Mouse (Mus musculus): ENCODE data around the gene Atp1a1. TPM values are rescaled to one million over a fixed set of nuclear protein-coding genes. Genes with fewer than 3 reads are reported as not detected.

The Atp1a1 gene
- polyA plus RNA-seq, 1 experiment from 2014 or later: 121 TPM

DNA sequence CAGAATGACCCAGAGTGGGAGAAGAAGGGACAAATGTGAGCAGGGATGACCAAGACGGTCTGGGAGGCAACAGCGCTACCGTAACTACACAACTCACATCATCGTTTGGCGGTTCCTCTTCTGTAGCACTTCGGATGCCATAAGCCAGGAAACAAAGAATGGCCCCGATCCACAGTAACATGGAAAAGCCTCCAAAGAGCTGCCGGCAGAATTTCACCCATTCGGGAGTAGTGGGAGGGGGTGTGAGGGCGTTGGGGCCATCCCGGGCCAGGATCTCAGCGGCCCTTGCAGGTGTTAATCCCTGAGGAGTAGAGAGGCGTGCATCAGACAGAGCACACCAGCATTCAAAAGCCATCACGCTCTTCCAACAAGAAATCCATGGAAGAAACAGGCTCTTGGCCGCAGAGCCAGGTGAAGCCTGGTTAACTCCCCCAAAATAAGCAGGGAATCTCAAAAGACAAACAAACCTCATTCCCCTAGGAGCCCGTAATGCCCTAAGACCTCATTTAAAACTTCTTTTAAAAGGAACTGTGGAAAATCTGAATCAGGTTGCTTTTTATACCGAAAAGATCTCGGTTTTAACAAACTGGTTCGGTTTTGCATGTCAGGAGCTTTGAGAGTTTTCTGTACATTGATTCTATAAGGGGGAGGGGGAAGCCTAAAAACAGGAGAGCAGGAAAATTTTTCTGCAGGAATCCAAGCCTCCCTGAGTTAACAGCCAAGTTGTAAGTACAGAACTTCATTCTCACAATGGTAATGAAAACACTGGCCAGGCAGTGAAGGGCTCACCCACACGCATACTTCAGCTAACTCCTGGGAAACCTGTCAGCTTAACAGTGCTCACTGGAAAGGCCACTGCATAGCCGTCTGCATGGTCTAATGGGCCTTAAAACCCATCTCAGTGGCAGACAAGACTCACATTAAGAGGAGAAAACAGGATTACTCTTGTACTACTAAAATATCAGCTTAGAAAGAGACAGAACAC is 11.9 kb downstream of the Atp1a1 start:
- Histone ChIP-seq H3K4me1 (replicated peaks; ENCODE audit: control insufficient read depth, insufficient read depth, low read length) (no peaks in the 10 kb centered on the region), H3K27ac (ENCODE audit: low read depth, low read length) (no peak overlapping the region), H3K36me3 (ENCODE audit: control insufficient read depth, insufficient read depth, low read length) (peaks cover 8% of the 10 kb centered on the region; the same call in 1 of the 2 replicates), H3K4me2 (ENCODE audit: low read depth, low read length, severe bottlenecking) (no peak overlapping the region), H3K9me3 (ENCODE audit: control insufficient read depth, low read length) (no peaks in the 10 kb centered on the region), H3K27me3 (ENCODE audit: control insufficient read depth, insufficient read depth, low read length) (no peaks in the 10 kb centered on the region), H3K4me3 (ENCODE audit: low read depth, low read length) (no peak overlapping the region), H3K9ac (ENCODE audit: low read length) (no peak overlapping the region)
- WGBS: 86% methylated on average over 21 of the region's 21 CpGs
- ATAC-seq (replicated peaks; ENCODE audit: low FRiP score) (no peak), DNase-seq (ENCODE audit: low spot score) (no peak)

DNA sequence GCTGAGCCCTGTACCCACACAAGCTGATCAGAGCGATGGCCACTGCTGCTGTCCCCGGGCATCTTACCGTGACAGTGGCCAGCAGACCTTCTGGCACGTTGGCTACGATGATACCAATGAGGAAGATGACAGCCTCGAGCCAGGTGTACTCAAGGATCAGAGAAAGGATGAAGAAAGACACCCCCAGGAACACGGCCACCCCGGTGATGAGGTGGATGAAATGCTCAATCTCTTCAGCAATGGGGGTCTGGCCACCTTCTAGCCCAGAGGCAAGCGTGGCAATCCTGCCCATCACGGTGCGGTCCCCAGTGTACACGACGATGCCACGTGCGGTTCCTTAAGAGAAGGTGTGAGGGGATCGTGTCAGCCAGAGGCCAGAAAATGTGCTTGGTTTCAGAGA is 14.1 kb downstream of the Atp1a1 start:
- Histone ChIP-seq H3K36me3 (ENCODE audit: control insufficient read depth, insufficient read depth, low read length) (peaks cover 8% of the 10 kb centered on the region; the same call in 1 of the 2 replicates), H3K4me1 (replicated peaks; ENCODE audit: control insufficient read depth, insufficient read depth, low read length) (no peaks in the 10 kb centered on the region), H3K27ac (ENCODE audit: low read depth, low read length) (no peak overlapping the region), H3K4me2 (ENCODE audit: low read depth, low read length, severe bottlenecking) (no peak overlapping the region), H3K9ac (ENCODE audit: low read length) (no peak overlapping the region), H3K4me3 (ENCODE audit: low read depth, low read length) (no peak overlapping the region), H3K27me3 (ENCODE audit: control insufficient read depth, insufficient read depth, low read length) (no peaks in the 10 kb centered on the region), H3K9me3 (ENCODE audit: control insufficient read depth, low read length) (no peaks in the 10 kb centered on the region)
- no peak for DNase-seq (ENCODE audit: low spot score)
- ATAC-seq (replicated peaks; ENCODE audit: low FRiP score): no peak
- WGBS: 97% methylated on average over 16 of the region's 16 CpGs

DNA sequence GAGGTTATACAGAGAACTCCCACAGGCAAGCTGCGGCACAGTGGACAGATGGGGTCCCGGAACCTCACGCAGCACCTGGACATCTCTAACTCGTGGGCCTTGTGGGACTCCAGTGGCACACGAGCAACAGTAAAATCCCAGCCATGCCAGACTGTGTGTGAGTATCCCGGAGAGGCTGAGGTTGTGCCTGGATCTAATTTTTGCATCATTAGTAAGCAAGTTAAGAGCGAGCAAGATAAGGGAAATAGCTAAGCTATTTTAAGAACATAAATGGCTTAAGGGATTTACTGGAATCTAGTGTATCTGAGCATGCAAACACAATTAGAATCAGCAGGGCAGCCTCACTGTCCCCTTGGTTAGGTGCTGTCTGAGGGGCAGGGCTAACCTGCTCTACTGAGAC is 16.2 kb downstream of the Atp1a1 start:
- Histone ChIP-seq H3K9ac (ENCODE audit: low read length) (no peak overlapping the region), H3K4me2 (ENCODE audit: low read depth, low read length, severe bottlenecking) (no peak overlapping the region), H3K36me3 (ENCODE audit: control insufficient read depth, insufficient read depth, low read length) (peaks cover 8% of the 10 kb centered on the region; the same call in 1 of the 2 replicates), H3K9me3 (ENCODE audit: control insufficient read depth, low read length) (no peaks in the 10 kb centered on the region), H3K4me1 (replicated peaks; ENCODE audit: control insufficient read depth, insufficient read depth, low read length) (no peaks in the 10 kb centered on the region), H3K27me3 (ENCODE audit: control insufficient read depth, insufficient read depth, low read length) (no peaks in the 10 kb centered on the region), H3K4me3 (ENCODE audit: low read depth, low read length) (no peak overlapping the region), H3K27ac (ENCODE audit: low read depth, low read length) (no peak overlapping the region)
- no peak for DNase-seq (ENCODE audit: low spot score)
- no peak for ATAC-seq (replicated peaks; ENCODE audit: low FRiP score)
- WGBS: 96% methylated on average over 7 of the region's 7 CpGs

DNA sequence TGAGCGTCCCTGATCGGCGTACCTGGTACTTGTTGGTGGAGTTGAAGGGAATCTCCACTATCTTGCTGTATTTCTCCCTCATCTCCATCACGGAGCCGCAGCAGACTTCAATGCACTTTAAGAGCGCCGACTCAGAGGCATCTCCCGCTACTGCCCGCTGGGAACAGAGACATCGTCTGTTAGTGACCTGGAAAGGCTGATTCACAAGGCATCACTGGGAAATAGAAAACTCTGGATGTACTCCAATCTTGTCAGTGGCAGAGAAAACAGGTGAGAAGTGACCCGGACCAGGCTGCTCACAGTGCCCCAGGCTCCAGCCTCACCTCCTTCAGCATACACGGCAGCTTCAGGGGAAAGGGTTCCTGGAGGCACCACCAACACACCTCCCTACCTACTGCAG is 17.7 kb downstream of the Atp1a1 start:
- H3K9ac ChIP-seq (ENCODE audit: low read length): no peak overlapping the region
- H3K36me3 ChIP-seq (ENCODE audit: control insufficient read depth, insufficient read depth, low read length): peaks cover 6% of the 10 kb centered on the region; the same call in 1 of the 2 replicates
- H3K4me2 ChIP-seq (ENCODE audit: low read depth, low read length, severe bottlenecking): no peak overlapping the region
- no peaks in the 10 kb centered on the region for H3K9me3 ChIP-seq (ENCODE audit: control insufficient read depth, low read length)
- H3K27ac ChIP-seq (ENCODE audit: low read depth, low read length): no peak overlapping the region
- ATAC-seq (replicated peaks; ENCODE audit: low FRiP score) (no peak), DNase-seq (ENCODE audit: low spot score) (no peak)
- H3K4me3 ChIP-seq (ENCODE audit: low read depth, low read length): no peak overlapping the region
- no peaks in the 10 kb centered on the region for H3K4me1 ChIP-seq (replicated peaks; ENCODE audit: control insufficient read depth, insufficient read depth, low read length)
- H3K27me3 ChIP-seq (ENCODE audit: control insufficient read depth, insufficient read depth, low read length): no peaks in the 10 kb centered on the region
- WGBS: 91% methylated on average over 12 of the region's 12 CpGs

DNA sequence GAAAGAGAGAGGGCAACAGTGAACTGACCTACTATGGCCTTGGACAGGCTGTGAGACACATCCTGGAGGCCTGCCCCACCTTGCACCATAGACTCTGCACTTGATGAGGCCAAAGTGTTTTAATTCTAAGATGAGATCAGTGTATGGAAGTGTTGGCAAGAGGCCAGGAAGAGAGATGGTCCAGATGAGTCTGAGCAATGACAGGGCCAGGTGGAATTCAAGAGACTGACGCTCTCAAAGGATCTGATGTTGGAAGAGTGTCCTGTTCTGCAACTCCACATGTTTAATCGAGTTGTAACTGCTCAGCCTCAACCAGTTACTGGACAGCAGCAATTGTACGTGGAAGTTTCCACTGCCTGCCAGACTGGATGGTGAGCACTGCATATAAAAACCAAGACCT is 26.4 kb downstream of the Atp1a1 start:
- DNase-seq (ENCODE audit: low spot score) (no peak), ATAC-seq (replicated peaks; ENCODE audit: low FRiP score) (no peak)
- Histone ChIP-seq H3K9ac (ENCODE audit: low read length) (no peak overlapping the region), H3K27ac (ENCODE audit: low read depth, low read length) (no peak overlapping the region), H3K4me3 (ENCODE audit: low read depth, low read length) (no peak overlapping the region), H3K4me2 (ENCODE audit: low read depth, low read length, severe bottlenecking) (no peak overlapping the region), H3K4me1 (replicated peaks; ENCODE audit: control insufficient read depth, insufficient read depth, low read length) (no peaks in the 10 kb centered on the region), H3K36me3 (ENCODE audit: control insufficient read depth, insufficient read depth, low read length) (peaks cover 19% of the 10 kb centered on the region; the same call in 1 of the 2 replicates), H3K27me3 (ENCODE audit: control insufficient read depth, insufficient read depth, low read length) (no peaks in the 10 kb centered on the region), H3K9me3 (ENCODE audit: control insufficient read depth, low read length) (no peaks in the 10 kb centered on the region)
- WGBS: 97% methylated on average over 3 of the region's 3 CpGs

DNA sequence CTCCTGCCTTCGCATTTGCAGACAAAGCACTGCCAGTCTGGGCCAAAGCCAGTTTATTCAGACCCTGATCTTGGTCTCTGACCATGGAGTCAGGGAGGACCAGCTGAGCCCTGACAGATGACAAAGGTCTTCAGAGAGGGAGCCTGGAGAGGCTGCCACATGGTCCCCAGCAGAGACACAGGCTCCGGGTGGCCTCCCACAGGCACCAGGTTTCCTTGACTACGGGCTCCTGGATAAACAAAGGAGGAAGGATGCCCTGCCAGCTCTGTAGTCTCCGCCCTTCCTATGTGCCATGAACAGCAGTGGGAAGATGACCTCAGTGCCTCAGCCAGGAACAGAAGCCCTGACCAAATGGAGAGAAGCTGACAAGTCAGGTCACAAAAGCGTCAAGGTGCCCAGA is 27.1 kb downstream of the Atp1a1 start:
- no peak for DNase-seq (ENCODE audit: low spot score)
- Histone ChIP-seq H3K27me3 (ENCODE audit: control insufficient read depth, insufficient read depth, low read length) (no peaks in the 10 kb centered on the region), H3K4me2 (ENCODE audit: low read depth, low read length, severe bottlenecking) (no peak overlapping the region), H3K4me3 (ENCODE audit: low read depth, low read length) (no peak overlapping the region), H3K4me1 (replicated peaks; ENCODE audit: control insufficient read depth, insufficient read depth, low read length) (peaks cover 2% of the 10 kb centered on the region), H3K9me3 (ENCODE audit: control insufficient read depth, low read length) (no peaks in the 10 kb centered on the region), H3K27ac (ENCODE audit: low read depth, low read length) (no peak overlapping the region), H3K36me3 (ENCODE audit: control insufficient read depth, insufficient read depth, low read length) (peaks cover 19% of the 10 kb centered on the region; the same call in 1 of the 2 replicates), H3K9ac (ENCODE audit: low read length) (no peak overlapping the region)
- ATAC-seq (replicated peaks; ENCODE audit: low FRiP score): no peak
- 65% methylated on average over 5 of the region's 5 CpGs for WGBS

DNA sequence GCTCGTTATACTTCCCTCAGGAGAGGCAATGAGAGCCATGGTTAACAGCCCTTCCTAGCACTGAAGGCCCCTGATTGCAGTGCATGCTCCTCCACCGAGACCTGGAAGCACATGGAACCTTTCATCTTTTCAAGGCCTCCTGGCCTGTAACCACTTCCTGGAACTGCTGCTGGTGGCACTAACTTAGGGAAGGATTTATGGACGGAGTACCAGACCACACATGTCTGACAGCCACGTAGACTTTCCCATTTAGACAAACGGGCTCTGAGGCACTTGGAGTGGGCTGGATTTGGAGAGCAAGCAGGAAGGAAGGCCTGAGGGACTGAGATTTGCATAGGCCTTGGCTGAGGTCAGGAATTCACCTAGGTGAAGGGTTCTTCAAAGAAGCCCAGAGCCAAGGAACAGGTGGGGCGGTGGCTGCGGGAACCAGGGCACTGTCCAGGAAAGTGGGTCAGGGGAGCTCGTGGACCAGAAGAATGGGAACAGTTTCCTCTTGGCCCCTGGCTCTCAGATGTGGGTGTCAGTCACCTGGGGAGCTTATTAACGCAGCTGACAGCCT is 28.9 kb downstream of the Atp1a1 start:
- WGBS: 88% methylated on average over 9 of the region's 9 CpGs
- Histone ChIP-seq H3K9me3 (ENCODE audit: control insufficient read depth, low read length) (no peaks in the 10 kb centered on the region), H3K36me3 (ENCODE audit: control insufficient read depth, insufficient read depth, low read length) (peaks cover 17% of the 10 kb centered on the region; the same call in 1 of the 2 replicates), H3K9ac (ENCODE audit: low read length) (no peak overlapping the region), H3K27ac (ENCODE audit: low read depth, low read length) (no peak overlapping the region), H3K4me2 (ENCODE audit: low read depth, low read length, severe bottlenecking) (no peak overlapping the region), H3K4me3 (ENCODE audit: low read depth, low read length) (no peak overlapping the region), H3K4me1 (replicated peaks; ENCODE audit: control insufficient read depth, insufficient read depth, low read length) (peaks cover 9% of the 10 kb centered on the region), H3K27me3 (ENCODE audit: control insufficient read depth, insufficient read depth, low read length) (no peaks in the 10 kb centered on the region)
- ATAC-seq (replicated peaks; ENCODE audit: low FRiP score): no peak
- no peak for DNase-seq (ENCODE audit: low spot score)

DNA sequence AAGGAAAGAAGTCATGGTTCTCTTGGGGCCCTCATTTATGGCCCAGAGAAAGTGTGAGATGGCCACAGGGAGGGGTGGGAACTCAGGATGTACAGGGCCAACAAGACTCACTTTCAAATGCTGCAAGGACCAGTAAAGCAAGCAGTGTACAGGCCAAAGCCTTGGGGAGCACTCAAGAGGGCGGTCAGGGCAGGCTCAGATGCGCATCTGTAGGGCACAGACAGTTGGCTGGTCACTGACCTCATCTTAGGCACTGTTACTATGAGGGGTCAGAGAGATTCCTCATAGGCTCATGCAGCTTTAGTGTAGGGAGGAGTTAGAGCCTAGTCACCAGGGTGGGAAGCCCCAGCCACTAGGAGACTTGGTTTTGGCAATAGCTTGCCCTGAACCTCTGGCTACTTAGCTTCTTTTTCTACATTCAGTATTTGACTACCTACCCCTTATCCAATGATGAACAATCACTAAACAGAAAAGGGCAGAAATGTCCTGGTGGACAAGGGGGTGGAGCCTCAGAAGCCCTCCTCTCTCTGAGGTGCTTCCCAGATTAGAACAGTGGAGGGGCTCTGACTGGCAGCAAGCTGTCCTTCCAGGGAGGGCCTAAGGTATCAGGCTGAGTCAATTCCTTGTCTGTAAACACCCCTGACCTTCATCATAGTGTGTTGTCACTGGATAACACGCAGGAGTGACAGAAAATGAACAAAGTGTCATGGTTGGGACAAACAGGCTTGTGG is 29.9 kb downstream of the Atp1a1 start:
- H3K9ac ChIP-seq (ENCODE audit: low read length): no peak overlapping the region
- DNase-seq (ENCODE audit: low spot score): no peak
- H3K36me3 ChIP-seq (ENCODE audit: control insufficient read depth, insufficient read depth, low read length): peaks cover 12% of the 10 kb centered on the region; the same call in 1 of the 2 replicates
- WGBS: 97% methylated on average over 3 of the region's 3 CpGs
- no peak overlapping the region for H3K27ac ChIP-seq (ENCODE audit: low read depth, low read length)
- H3K4me3 ChIP-seq (ENCODE audit: low read depth, low read length): no peak overlapping the region
- H3K27me3 ChIP-seq (ENCODE audit: control insufficient read depth, insufficient read depth, low read length): no peaks in the 10 kb centered on the region
- no peaks in the 10 kb centered on the region for H3K9me3 ChIP-seq (ENCODE audit: control insufficient read depth, low read length)
- ATAC-seq (replicated peaks; ENCODE audit: low FRiP score): no peak
- no peak overlapping the region for H3K4me2 ChIP-seq (ENCODE audit: low read depth, low read length, severe bottlenecking)
- H3K4me1 ChIP-seq (replicated peaks; ENCODE audit: control insufficient read depth, insufficient read depth, low read length): peaks cover 9% of the 10 kb centered on the region
